Mouse (Mus musculus): Measurements from ENCODE around the gene Fmo5. TPM values are rescaled to one million over a fixed set of nuclear protein-coding genes. Genes with fewer than 3 reads are reported as not detected.
A peak's percentile ranks its signal among the peaks of the same experiment; 100 is the strongest.

Fmo5 gene
- 3.4 and 4.2 TPM in 2 replicates for polyA plus RNA-seq (2015; fragmentation: Nextera tagmentation; extraction: Ambion mirVana)

DNA sequence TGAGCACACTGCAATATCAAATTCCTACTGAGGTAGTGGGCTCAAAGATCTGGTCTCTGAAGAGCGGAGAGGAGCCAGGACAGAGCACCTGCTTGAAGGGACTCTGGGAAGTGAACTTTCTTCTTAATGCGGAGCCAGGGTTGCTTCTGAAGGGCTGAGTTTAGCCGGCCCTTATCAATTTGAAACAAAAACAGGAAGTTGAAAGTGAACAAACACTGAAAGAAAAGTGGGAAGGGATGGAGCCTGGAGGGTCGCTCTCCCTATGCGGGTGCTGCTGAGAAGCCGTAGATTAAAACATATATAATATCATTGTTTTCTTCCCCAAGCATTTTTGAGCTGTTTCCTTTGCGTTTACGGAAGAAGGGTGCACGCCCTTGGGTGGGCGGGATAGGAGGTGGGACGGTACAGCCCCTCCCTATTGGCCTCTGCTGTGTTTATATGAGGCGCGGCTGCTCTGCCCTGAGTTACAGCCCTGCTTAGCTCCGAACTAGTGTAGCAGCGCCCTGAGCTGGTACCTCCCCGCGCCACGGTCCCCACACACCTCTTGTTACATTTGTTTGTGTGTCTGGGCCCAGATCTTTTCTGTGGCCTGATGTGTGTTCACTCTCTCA, at the start of gene Fmo5:
Fmo5 (plus strand) TSS at position 414 of the 611 bp plus-strand sequence.
- WGBS = 1% methylated on average over 18 of the region's 18 CpGs
- peak within 1 kb of the TSS; percentile 69 for H3K9ac ChIP-seq (replicated peaks; ENCODE audit: low read length)
- H3K27ac ChIP-seq (ENCODE audit: low read length) = peak within 1 kb of the TSS; percentile 25; the same call in 1 of the 2 replicates
- peak within 1 kb of the TSS; percentile 59 for H3K4me3 ChIP-seq (ENCODE audit: low read length)
- H3K27me3 ChIP-seq (ENCODE audit: insufficient read depth, low read length) = no peaks in the 10 kb centered on the region
- peak; percentile 97 for ATAC-seq (ENCODE audit: low FRiP score, low TSS enrichment)
- H3K4me1 ChIP-seq (ENCODE audit: insufficient read depth, low read length) = peaks cover 8% of the 10 kb centered on the region; the same call in 1 of the 2 replicates
- H3K36me3 ChIP-seq (ENCODE audit: insufficient read depth, low read length) = no peaks in the 10 kb centered on the region
- peak within 1 kb of the TSS; percentile 76 for H3K4me2 ChIP-seq (replicated peaks; ENCODE audit: low read depth, low read length)
- H3K9me3 ChIP-seq (ENCODE audit: low read length) = no peaks in the 10 kb centered on the region

- H3K9ac ChIP-seq (replicated peaks; ENCODE audit: low read length) = no peak overlapping the region
- H3K27me3 ChIP-seq (ENCODE audit: insufficient read depth, low read length) = no peaks in the 10 kb centered on the region
- no peaks in the 10 kb centered on the region for H3K9me3 ChIP-seq (ENCODE audit: low read length)
- no peak overlapping the region for H3K4me2 ChIP-seq (replicated peaks; ENCODE audit: low read depth, low read length)
- H3K4me1 ChIP-seq (ENCODE audit: insufficient read depth, low read length) = peaks cover 7% of the 10 kb centered on the region; the same call in 1 of the 2 replicates
- WGBS = 51% methylated on average over 18 of the region's 18 CpGs
- H3K27ac ChIP-seq (ENCODE audit: low read length) = no peak overlapping the region
- H3K4me3 ChIP-seq (ENCODE audit: low read length) = no peak overlapping the region
- peak; percentile 72; the same call in 1 of the 2 replicates for ATAC-seq (ENCODE audit: low FRiP score, low TSS enrichment)
- peaks cover 18% of the 10 kb centered on the region for H3K36me3 ChIP-seq (ENCODE audit: insufficient read depth, low read length)
Measured at GRCm38 (mm10) chr3:97585383-97586160, 43.0 kb upstream of the Fmo5 start.

DNA sequence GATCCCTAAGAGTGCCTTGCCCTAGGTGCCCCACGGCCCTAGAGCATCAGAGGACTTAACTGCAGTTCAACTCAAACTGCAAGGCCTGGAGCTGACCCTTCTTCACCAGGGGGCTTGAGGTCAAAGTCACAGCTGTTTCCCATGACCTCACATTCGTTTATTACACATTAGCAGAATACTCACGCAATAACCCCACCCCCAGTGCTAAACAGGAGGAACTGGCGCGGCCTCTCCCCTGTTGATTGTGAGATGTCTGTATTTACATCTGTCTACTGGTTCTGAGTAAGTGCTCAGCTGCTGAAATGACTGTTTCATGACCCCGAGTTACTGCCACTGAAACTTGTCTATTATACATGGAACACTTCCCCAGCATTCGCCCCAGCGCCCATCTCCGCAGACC, 40.9 kb upstream of the Fmo5 start:
- no peak overlapping the region for H3K4me2 ChIP-seq (replicated peaks; ENCODE audit: low read depth, low read length)
- H3K9me3 ChIP-seq (ENCODE audit: low read length) = no peaks in the 10 kb centered on the region
- no peak overlapping the region for H3K4me3 ChIP-seq (ENCODE audit: low read length)
- H3K27ac ChIP-seq (ENCODE audit: low read length) = no peak overlapping the region
- WGBS = 72% methylated on average over 9 of the region's 9 CpGs
- 0 out of 2 replicates have a peak, but pooled peaks cover 4% of the 10 kb centered on the region for H3K36me3 ChIP-seq (ENCODE audit: insufficient read depth, low read length)
- H3K9ac ChIP-seq (replicated peaks; ENCODE audit: low read length) = no peak overlapping the region
- no peaks in the 10 kb centered on the region for H3K27me3 ChIP-seq (ENCODE audit: insufficient read depth, low read length)
- no peak for ATAC-seq (ENCODE audit: low FRiP score, low TSS enrichment)
- H3K4me1 ChIP-seq (ENCODE audit: insufficient read depth, low read length) = peaks cover 13% of the 10 kb centered on the region; the same call in 1 of the 2 replicates

DNA sequence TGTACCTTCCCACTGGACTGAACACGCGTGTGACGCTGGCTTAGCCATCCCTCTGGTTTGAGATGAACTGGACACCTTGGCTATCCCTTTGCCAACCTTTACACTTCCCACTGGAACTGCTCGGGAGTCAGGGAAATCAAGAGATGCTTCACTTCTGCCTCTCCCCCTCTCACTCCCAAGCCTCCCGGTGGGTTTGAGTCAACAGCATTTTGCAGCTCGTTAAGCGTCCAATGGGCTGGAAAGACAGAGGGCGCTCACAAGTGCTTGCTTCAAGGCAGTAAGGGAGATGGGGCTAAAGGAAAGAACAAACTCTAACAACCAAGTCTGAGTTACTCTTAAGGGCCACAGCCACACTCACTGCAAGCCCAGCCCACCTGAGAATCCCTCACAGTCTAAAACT, 37.9 kb upstream of the Fmo5 start:
- Histone ChIP-seq H3K4me3 (ENCODE audit: low read length) (no peak overlapping the region), H3K36me3 (ENCODE audit: insufficient read depth, low read length) (no peaks in the 10 kb centered on the region), H3K4me2 (replicated peaks; ENCODE audit: low read depth, low read length) (no peak overlapping the region), H3K9ac (replicated peaks; ENCODE audit: low read length) (no peak overlapping the region), H3K4me1 (ENCODE audit: insufficient read depth, low read length) (peaks cover 10% of the 10 kb centered on the region; the same call in 1 of the 2 replicates), H3K27me3 (ENCODE audit: insufficient read depth, low read length) (no peaks in the 10 kb centered on the region), H3K9me3 (ENCODE audit: low read length) (no peaks in the 10 kb centered on the region), H3K27ac (ENCODE audit: low read length) (no peak overlapping the region)
- ATAC-seq (ENCODE audit: low FRiP score, low TSS enrichment) = peak; percentile 72
- WGBS = 30% methylated on average over 8 of the region's 8 CpGs

DNA sequence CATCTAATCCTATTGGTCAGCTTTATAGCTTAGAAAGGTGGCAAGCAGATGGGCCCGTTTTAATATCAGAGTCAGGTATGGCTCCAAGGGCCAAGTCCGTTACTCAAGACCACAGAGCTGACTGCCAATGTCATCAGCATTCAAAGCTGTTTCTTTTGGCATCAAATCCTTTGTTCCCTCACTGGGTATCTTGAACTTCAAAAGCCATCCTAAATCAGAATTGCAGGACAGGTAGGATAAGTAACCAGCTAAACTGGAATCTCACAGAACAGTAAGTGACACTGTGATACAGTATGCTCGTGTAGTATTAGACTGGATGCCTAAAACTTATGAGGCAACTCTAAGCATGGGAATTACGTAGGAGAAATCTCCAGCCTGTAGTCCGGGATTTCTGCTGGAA, 35.5 kb upstream of the Fmo5 start:
- Histone ChIP-seq H3K9ac (replicated peaks; ENCODE audit: low read length) (no peak overlapping the region), H3K4me1 (ENCODE audit: insufficient read depth, low read length) (peaks cover 9% of the 10 kb centered on the region; the same call in 1 of the 2 replicates), H3K4me3 (ENCODE audit: low read length) (no peak overlapping the region), H3K4me2 (replicated peaks; ENCODE audit: low read depth, low read length) (no peak overlapping the region), H3K9me3 (ENCODE audit: low read length) (no peaks in the 10 kb centered on the region), H3K27ac (ENCODE audit: low read length) (no peak overlapping the region), H3K36me3 (ENCODE audit: insufficient read depth, low read length) (no peaks in the 10 kb centered on the region), H3K27me3 (ENCODE audit: insufficient read depth, low read length) (no peaks in the 10 kb centered on the region)
- no peak for ATAC-seq (ENCODE audit: low FRiP score, low TSS enrichment)
- WGBS = 95% methylated on average over 5 of the region's 5 CpGs

DNA sequence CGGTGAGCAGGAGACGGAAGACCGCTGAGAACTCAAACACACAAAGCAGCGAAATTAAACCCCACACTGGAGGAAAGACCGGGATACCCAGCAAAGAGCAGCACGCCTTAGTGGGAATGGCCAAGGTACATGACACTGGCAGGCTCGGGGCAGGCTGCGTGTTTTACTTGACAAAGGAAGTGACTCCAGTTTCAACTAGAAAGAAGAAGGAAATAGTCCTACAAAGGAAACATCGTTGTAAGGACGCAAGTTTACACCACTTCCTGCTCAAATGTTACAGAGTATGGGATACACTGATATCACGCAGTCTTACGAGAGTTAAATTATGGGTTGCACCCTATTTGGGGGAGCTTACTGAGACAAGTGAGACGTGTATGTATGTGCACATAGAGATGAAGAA, 34.5 kb upstream of the Fmo5 start:
- no peaks in the 10 kb centered on the region for H3K27me3 ChIP-seq (ENCODE audit: insufficient read depth, low read length)
- no peaks in the 10 kb centered on the region for H3K9me3 ChIP-seq (ENCODE audit: low read length)
- H3K27ac ChIP-seq (ENCODE audit: low read length) = no peak overlapping the region
- H3K36me3 ChIP-seq (ENCODE audit: insufficient read depth, low read length) = no peaks in the 10 kb centered on the region
- WGBS = 72% methylated on average over 13 of the region's 13 CpGs
- H3K9ac ChIP-seq (replicated peaks; ENCODE audit: low read length) = no peak overlapping the region
- H3K4me2 ChIP-seq (replicated peaks; ENCODE audit: low read depth, low read length) = no peak overlapping the region
- no peak for ATAC-seq (ENCODE audit: low FRiP score, low TSS enrichment)
- no peak overlapping the region for H3K4me3 ChIP-seq (ENCODE audit: low read length)
- H3K4me1 ChIP-seq (ENCODE audit: insufficient read depth, low read length) = peaks cover 9% of the 10 kb centered on the region; the same call in 1 of the 2 replicates

DNA sequence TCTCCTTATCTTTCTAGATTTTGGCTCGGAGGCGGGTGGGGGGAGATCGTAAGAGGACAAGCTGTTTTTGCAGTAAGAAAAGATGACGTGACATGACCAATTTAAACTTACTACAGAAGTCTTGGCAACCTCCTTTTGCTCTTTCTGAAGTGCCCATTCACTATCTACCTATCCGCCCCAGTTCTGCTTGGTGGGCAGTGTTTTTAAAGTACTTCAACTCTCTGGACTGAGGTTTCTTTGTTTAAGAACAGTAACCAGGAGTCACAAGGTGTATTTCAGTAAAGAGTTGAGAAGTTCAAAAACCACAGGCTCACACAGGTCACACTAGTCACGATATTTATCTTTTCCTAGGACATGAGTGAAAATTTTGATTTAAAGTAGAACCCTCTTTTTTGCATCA, 33.5 kb upstream of the Fmo5 start:
- Histone ChIP-seq H3K36me3 (ENCODE audit: insufficient read depth, low read length) (0 out of 2 replicates have a peak, but pooled peaks cover 4% of the 10 kb centered on the region), H3K4me3 (ENCODE audit: low read length) (no peak overlapping the region), H3K4me2 (replicated peaks; ENCODE audit: low read depth, low read length) (no peak overlapping the region), H3K27me3 (ENCODE audit: insufficient read depth, low read length) (no peaks in the 10 kb centered on the region), H3K4me1 (ENCODE audit: insufficient read depth, low read length) (peaks cover 9% of the 10 kb centered on the region; the same call in 1 of the 2 replicates), H3K27ac (ENCODE audit: low read length) (no peak overlapping the region), H3K9me3 (ENCODE audit: low read length) (no peaks in the 10 kb centered on the region), H3K9ac (replicated peaks; ENCODE audit: low read length) (no peak overlapping the region)
- 90% methylated on average over 6 of the region's 6 CpGs for WGBS
- no peak for ATAC-seq (ENCODE audit: low FRiP score, low TSS enrichment)

DNA sequence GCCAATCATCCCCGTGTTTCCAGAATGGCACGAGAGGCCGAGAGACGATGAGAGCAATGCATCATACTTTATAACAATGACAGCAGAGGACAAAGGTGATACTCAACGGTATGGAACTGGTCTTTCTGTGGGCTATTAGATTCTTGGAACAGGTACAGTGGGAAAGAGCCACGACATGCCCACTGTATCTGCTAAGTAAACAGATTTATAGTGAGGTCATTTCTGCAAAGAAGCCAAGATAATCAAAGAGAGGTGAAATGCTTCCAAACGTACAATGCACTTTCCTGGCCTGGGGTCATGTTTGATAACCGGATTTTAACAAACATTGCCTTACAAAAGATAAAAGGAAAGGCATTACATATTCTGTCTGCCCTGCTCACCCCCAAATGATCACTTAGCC, 31.8 kb upstream of the Fmo5 start:
- WGBS = 74% methylated on average over 8 of the region's 8 CpGs
- no peak overlapping the region for H3K9ac ChIP-seq (replicated peaks; ENCODE audit: low read length)

DNA sequence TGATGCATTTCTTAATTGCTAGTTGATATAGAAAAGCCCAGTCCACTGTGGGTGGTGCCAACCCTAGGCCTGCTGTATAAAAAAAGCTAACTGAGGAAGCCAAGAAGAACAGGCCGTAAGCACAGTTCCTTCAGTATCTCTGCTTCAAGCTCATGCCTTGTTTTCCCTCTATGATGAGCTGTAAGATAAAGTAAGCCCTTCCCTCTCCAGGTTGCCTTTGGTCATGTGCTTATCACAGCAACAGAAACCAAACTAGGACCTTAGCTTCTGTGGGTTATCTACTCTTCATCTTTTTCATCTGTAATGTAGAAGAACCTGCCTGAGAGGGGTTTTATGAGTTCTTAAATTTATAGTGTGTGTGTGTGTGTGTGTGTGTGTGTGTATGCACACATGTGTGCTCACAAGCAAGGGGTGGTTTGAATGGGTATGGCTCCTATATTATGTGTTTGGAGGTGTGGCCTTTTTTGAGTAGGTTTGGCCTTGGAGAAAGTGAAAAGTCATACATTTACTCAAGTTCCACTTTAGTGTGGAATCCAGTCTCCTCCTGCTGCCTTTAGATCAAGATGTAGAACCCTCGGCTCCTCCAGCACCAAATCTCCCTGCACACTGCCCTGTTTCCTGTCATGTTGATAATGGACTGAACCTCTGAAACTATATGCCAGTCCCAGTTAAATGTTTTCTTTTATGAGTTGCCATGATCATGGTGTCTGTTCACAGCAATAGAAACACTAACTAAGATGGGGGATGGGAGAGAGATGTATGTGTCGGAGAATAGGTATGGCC, 28.4 kb upstream of the Fmo5 start:
- no peak overlapping the region for H3K4me2 ChIP-seq (replicated peaks; ENCODE audit: low read depth, low read length)
- peaks cover 4% of the 10 kb centered on the region; the same call in 1 of the 2 replicates for H3K36me3 ChIP-seq (ENCODE audit: insufficient read depth, low read length)
- no peak for ATAC-seq (ENCODE audit: low FRiP score, low TSS enrichment)
- H3K27me3 ChIP-seq (ENCODE audit: insufficient read depth, low read length) = no peaks in the 10 kb centered on the region
- H3K9me3 ChIP-seq (ENCODE audit: low read length) = no peaks in the 10 kb centered on the region
- no peak overlapping the region for H3K9ac ChIP-seq (replicated peaks; ENCODE audit: low read length)
- H3K4me1 ChIP-seq (ENCODE audit: insufficient read depth, low read length) = no peaks in the 10 kb centered on the region
- WGBS = 96% methylated on average over 3 of the region's 3 CpGs
- no peak overlapping the region for H3K4me3 ChIP-seq (ENCODE audit: low read length)
- H3K27ac ChIP-seq (ENCODE audit: low read length) = no peak overlapping the region

More for the DNA sequence above, 31.8 kb upstream of the Fmo5 start:
- H3K9me3 ChIP-seq (ENCODE audit: low read length) = no peaks in the 10 kb centered on the region
- ATAC-seq (ENCODE audit: low FRiP score, low TSS enrichment) = no peak
- H3K36me3 ChIP-seq (ENCODE audit: insufficient read depth, low read length) = 0 out of 2 replicates have a peak, but pooled peaks cover 4% of the 10 kb centered on the region
- no peak overlapping the region for H3K27ac ChIP-seq (ENCODE audit: low read length)
- no peaks in the 10 kb centered on the region for H3K27me3 ChIP-seq (ENCODE audit: insufficient read depth, low read length)
- no peak overlapping the region for H3K4me2 ChIP-seq (replicated peaks; ENCODE audit: low read depth, low read length)
- H3K4me1 ChIP-seq (ENCODE audit: insufficient read depth, low read length) = no peaks in the 10 kb centered on the region
- H3K4me3 ChIP-seq (ENCODE audit: low read length) = no peak overlapping the region
